Comparison of ENCODE assay signal across 9 mouse cellular contexts in the genomic region with DNA sequence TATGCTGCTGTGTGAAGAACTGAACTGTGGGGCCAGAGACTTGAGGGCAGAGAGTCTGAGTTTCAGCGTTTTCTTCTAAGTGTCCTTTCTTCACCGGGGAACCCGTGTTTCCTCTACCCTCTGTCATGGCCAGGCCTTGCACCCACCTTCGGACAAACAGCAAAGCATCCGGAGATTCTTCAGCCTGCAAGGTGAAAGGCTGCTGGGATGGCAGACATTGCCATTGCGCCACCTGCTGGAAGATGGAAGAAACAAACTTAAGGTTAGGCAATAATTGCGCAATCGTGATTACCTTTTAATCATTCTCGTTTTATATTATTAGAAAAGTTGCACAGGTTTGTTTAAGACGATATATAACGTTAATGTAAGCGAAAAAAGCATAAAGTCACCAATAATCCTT. TPM values are rescaled to one million over a fixed set of nuclear protein-coding genes. Genes with fewer than 3 reads are reported as not detected.
A peak's percentile ranks its signal among the peaks of the same experiment; 100 is the strongest.
DNase-seq lines count a peak whose midpoint lies in the region; ATAC-seq and TF ChIP-seq lines count a peak whose summit lies in the region.
"Had no signal": no experiment of that assay in that cellular context is flagged by ENCODE, and none has a peak within 500 bp of the region (broad histone marks: within the 10 kb centered on the region; RNA-seq: fewer than 3 reads in every experiment).

No protein-coding gene starts in this region.

- no peak overlapping the region for H3K27ac ChIP-seq in cortical plate, adult 2 months (ENCODE audit: insufficient read depth, low read length)
- no peak overlapping the region for H3K27ac ChIP-seq in intestine, embryonic 14.5 days (ENCODE audit: low read depth)
- no peak overlapping the region for H3K27ac ChIP-seq in left cerebral cortex, adult 2 months
- H3K27ac ChIP-seq: neural tube, embryonic 13.5 days had no signal

- peak; percentile 74 for ATAC-seq in granulocyte monocyte progenitor cell, adult 5-6 weeks (replicated peaks; ENCODE audit: poor library complexity, severe bottlenecking)
- no peak for ATAC-seq in intestine, embryonic 14.5 days (replicated peaks; ENCODE audit: low FRiP score, low TSS enrichment, low read depth)

- intact Hi-C loops in left cerebral cortex, adult 2 months (cut with DNase I) = loop anchor here (1.0 to 2.0 kb wide), 3 partner anchors 61 to 172 kb away; no protein-coding TSS in a partner anchor

- no peak for TF ChIP-seq POLR2A in cortical plate, adult 2 months (IDR thresholded peaks at IDR 0.05; ENCODE audit: extremely low read depth, insufficient read depth, low read length)

- H3K4me2 ChIP-seq in intestine, embryonic 14.5 days (ENCODE audit: low read length) = no peak overlapping the region
- H3K4me2 ChIP-seq: neural tube, embryonic 13.5 days had no signal

- H3K9ac ChIP-seq in intestine, embryonic 14.5 days (ENCODE audit: low read length) = no peak overlapping the region
- H3K9ac ChIP-seq: neural tube, embryonic 13.5 days had no signal

- no peaks in the 10 kb centered on the region for H3K36me3 ChIP-seq in intestine, embryonic 14.5 days (ENCODE audit: control insufficient read depth, insufficient read depth, low read length)
- H3K36me3 ChIP-seq: neural tube, embryonic 13.5 days had no signal

- 4% methylated on average over 12 of the region's 12 CpGs for WGBS in intestine, embryonic 14.5 days

- H3K4me1 ChIP-seq in cortical plate, adult 2 months (ENCODE audit: control insufficient read depth, insufficient read depth, low read length) = no peaks in the 10 kb centered on the region
- no peaks in the 10 kb centered on the region for H3K4me1 ChIP-seq in intestine, embryonic 14.5 days (replicated peaks; ENCODE audit: control insufficient read depth, insufficient read depth, low read length)
- H3K4me1 ChIP-seq: neural tube, embryonic 13.5 days had no signal

- DNase-seq in ovary, postnatal 10 days (ENCODE audit: low spot score) = peak; percentile 39
- no peak for DNase-seq in ovary, adult 18-20 months (ENCODE audit: low spot score)
- DNase-seq in intestine, embryonic 14.5 days (ENCODE audit: low spot score) = peak; percentile 81
- peak; percentile 47 to 68 for DNase-seq in left cerebral cortex, adult 2 months (ENCODE audit: extremely low spot score in 1 of 2, low spot score in 2 of 2)
- DNase-seq in mesoderm, embryonic 11.5 days (ENCODE audit: low read depth, low spot score) = peak; percentile 78
- peak; percentile 9 to 59 for DNase-seq in spleen, adult 18-20 months

- H3K27me3 ChIP-seq in intestine, embryonic 14.5 days (replicated peaks; ENCODE audit: control insufficient read depth, insufficient read depth, low read length) = no peaks in the 10 kb centered on the region

- H3K4me3 ChIP-seq in cortical plate, adult 2 months (ENCODE audit: insufficient read depth, low read length) = no peak overlapping the region
- H3K4me3 ChIP-seq in intestine, embryonic 14.5 days (ENCODE audit: low read depth, low read length) = no peak overlapping the region
- no peak overlapping the region for H3K4me3 ChIP-seq in left cerebral cortex, adult 2 months
- H3K4me3 ChIP-seq: neural tube, embryonic 13.5 days had no signal

- peak; percentile 87 for TF ChIP-seq CTCF in cortical plate, adult 2 months (IDR thresholded peaks at IDR 0.05; ENCODE audit: extremely low read depth, insufficient read depth, low read length)
- TF ChIP-seq CTCF in left cerebral cortex, adult 2 months (IDR thresholded peaks at IDR 0.05) = peak; percentile 91

- H3K9me3 ChIP-seq in intestine, embryonic 14.5 days (ENCODE audit: control insufficient read depth, low read length) = no peaks in the 10 kb centered on the region
- H3K9me3 ChIP-seq: neural tube, embryonic 13.5 days had no signal

RNA-seq across cellular contexts. Expression of gene Rcn1, which starts 28.9 kb away (rescaled TPM):
- polyA plus RNA-seq in cortical plate, adult 2 months (2012; rRNA removed) = 14.5 and 15.8 TPM in 2 replicates
- 15.1 and 26.4 TPM in 2 replicates for total RNA-seq in granulocyte monocyte progenitor cell, adult 5-6 weeks (2014; fragmentation: Nextera tagmentation)
- total RNA-seq in granulocyte monocyte progenitor cell, adult 5-6 weeks (2017) = 45.2 and 50.2 TPM in 2 replicates
- 122 and 143 TPM in 2 replicates for polyA plus RNA-seq in intestine, embryonic 14.5 days (2014; fragmentation: Nextera tagmentation; extraction: Ambion mirVana)
- total RNA-seq in left cerebral cortex, adult 2 months (2021) = 10 to 100 TPM; 18.2 to 22.8 TPM
